Mouse (Mus musculus) thymus, postnatal 25 days (tissue): ENCODE results near the gene Gm21833.
"Not testable (repeated sequence)": the region's sequence is repeated elsewhere in the genome, so short reads cannot be mapped to it uniquely, and the experiment has no call there.

ENCODE experiments used
- DNase-seq: peaks from one replicate; pipeline ENCODE4 v3.0.0; 2022

The Gm21833 gene

GRCm38 (mm10) chr16:82828082-82828481, at the start of gene Gm21833:
Gene Gm21833, plus strand, starts transcription at chr16:82828382.
- not testable (repeated sequence) for DNase-seq

DNA sequence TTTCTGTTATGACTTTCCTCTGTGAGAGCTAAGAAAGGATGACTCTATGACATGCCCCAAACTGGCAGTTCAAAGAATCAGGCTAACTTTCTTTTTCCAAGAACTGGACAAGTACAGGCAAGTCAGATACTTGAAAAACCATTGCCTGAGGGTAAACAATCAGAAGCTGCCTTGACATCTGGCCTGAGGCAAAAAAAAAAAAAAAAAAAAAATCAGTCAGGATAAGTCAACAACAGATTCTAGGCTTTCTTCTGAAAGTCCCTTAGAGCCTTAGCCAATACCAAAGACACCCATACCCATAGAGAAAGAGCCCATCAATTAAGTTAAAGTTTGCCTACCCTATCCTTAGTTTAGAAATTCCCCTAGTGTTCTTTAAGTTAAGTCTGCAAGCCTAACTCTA, 38.7 kb upstream of the Gm21833 start:
- no peak for DNase-seq

DNA sequence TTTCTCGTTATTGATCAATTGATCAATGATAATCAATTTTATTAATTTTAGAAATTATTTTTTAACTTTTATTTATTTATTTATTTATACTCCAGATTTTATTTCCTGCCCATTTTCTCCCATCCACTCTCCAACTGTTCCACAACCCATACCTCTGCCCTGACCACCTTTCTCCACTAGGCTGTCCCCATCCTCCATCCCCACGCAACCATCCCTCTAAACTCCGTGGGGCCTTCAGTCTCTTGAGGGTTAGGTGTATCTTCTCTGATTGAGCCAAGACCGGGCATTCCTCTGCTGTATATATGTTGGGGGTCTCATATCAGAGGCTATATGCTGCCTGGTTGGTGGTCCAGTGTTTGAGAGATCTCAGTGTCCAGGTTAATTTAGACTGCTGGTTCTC, 31.7 kb upstream of the Gm21833 start:
- no peak for DNase-seq

DNA sequence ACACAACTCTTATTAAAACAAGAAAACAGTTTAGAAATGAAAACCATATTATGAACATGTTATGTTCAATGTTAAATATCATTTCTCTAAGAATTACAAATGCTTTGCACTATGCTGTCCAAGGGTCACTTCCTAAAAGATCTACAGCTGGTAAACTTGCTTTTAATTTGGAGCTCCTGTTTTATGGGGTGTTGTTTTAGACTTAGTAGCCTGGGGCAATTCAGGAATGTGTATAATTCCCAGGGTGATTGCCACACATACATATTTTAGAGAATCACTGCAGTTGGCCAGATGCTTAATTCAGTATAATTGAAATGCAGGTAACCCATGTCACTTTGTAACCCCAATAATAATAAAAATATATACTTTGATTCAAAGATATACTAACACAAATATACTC, 12.9 kb upstream of the Gm21833 start:
- DNase-seq, result no peak

GRCm38 (mm10) chr16:82816615-82817014, 11.6 kb upstream of the Gm21833 start:
- no peak for DNase-seq

- DNase-seq, result no peak
Measured at GRCm38 (mm10) chr16:82855752-82856151, 27.6 kb downstream of the Gm21833 start.

DNA sequence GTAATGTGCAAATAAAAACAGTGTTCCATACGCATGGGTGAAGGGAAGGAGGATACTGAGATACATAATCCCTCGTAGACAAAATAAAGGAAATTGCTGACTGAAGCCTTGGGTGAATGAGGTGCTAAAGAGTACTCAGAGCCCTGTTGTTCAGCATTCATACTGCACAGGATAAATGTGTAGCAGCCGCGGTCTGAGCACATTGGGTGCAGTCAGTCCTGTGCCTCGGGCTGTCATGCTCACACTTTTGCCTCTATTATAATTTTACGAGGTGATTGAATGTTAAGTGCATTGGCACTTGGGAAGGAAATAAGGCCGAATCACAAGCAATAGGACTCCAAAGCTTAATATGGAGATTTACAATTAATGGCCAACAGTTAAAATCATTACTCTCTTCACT, 36.4 kb downstream of the Gm21833 start:
- DNase-seq, result no peak
